Mouse (Mus musculus): ENCODE results near the gene Upf2. TPM values are rescaled to one million over a fixed set of nuclear protein-coding genes. Genes with fewer than 3 reads are reported as not detected.
"Not testable (repeated sequence)": the region's sequence is repeated elsewhere in the genome, so short reads cannot be mapped to it uniquely, and the experiment has no call there.

Upf2 gene
- polyA plus RNA-seq, 1 experiment from 2014 or later: 4.5 TPM

GRCm38 (mm10) chr2:6071598-6072440, 120.5 kb downstream of the Upf2 start:
- H3K9ac ChIP-seq: no peak overlapping the region
- ATAC-seq (ENCODE audit: low read depth) (peak; percentile 85), DNase-seq (no peak)
- no peaks in the 10 kb centered on the region for H3K36me3 ChIP-seq
- peaks cover 29% of the 10 kb centered on the region for H3K4me1 ChIP-seq (replicated peaks)
- H3K27me3 ChIP-seq: no peaks in the 10 kb centered on the region
- 20% methylated on average over 11 of the region's 11 CpGs for WGBS (ENCODE audit: insufficient replicate concordance)
- H3K4me2 ChIP-seq: no peak overlapping the region
- H3K9me3 ChIP-seq (replicated peaks): no peaks in the 10 kb centered on the region
- no peak overlapping the region for H3K27ac ChIP-seq
- no peak overlapping the region for H3K4me3 ChIP-seq (replicated peaks)

DNA sequence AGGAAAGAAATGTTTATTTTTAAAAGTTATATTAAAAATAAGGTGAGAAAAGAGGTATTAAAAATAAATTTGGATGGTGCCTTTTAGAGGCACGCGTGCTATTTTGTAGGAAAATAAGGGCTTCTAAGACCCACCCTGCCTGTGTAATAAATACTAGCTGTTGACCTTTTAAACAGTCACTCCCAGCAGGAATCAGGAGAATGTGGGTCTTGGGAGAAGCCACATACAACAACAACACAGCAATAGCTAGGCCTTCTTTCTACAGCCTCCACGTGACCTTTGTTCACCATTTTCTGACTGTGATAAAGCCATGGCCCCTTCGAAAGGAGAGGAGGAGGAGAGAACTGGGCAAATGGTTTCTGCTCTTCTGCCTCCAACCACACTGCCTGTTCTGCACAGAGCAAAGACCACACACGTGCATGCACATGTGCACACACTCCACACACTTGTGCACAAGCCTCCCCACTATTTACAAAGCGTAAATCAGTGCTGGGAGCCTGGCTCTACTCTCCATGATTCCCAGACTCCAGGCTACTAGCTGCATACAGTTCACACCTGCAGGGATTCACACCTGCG, 121.5 kb downstream of the Upf2 start:
- Histone ChIP-seq H3K4me3 (replicated peaks) (no peak overlapping the region), H3K9me3 (replicated peaks) (no peaks in the 10 kb centered on the region), H3K9ac (no peak overlapping the region), H3K4me2 (no peak overlapping the region), H3K27ac (no peak overlapping the region), H3K4me1 (replicated peaks) (peaks cover 29% of the 10 kb centered on the region), H3K27me3 (no peaks in the 10 kb centered on the region), H3K36me3 (no peaks in the 10 kb centered on the region)
- no peak for ATAC-seq (ENCODE audit: low read depth)
- no peak for DNase-seq
- 59% methylated on average over 7 of the region's 7 CpGs for WGBS (ENCODE audit: insufficient replicate concordance)

GRCm38 (mm10) chr2:6074891-6075529, 123.7 kb downstream of the Upf2 start:
- WGBS (ENCODE audit: insufficient replicate concordance): 57% methylated on average over 10 of the region's 10 CpGs
- Histone ChIP-seq H3K4me1 (replicated peaks) (peaks cover 29% of the 10 kb centered on the region), H3K27me3 (no peaks in the 10 kb centered on the region; the same call in 1 of the 2 replicates), H3K9me3 (replicated peaks) (no peaks in the 10 kb centered on the region), H3K36me3 (no peaks in the 10 kb centered on the region), H3K4me2 (no peak overlapping the region), H3K9ac (no peak overlapping the region), H3K4me3 (replicated peaks) (no peak overlapping the region), H3K27ac (no peak overlapping the region)
- DNase-seq (no peak), ATAC-seq (ENCODE audit: low read depth) (no peak)

DNA sequence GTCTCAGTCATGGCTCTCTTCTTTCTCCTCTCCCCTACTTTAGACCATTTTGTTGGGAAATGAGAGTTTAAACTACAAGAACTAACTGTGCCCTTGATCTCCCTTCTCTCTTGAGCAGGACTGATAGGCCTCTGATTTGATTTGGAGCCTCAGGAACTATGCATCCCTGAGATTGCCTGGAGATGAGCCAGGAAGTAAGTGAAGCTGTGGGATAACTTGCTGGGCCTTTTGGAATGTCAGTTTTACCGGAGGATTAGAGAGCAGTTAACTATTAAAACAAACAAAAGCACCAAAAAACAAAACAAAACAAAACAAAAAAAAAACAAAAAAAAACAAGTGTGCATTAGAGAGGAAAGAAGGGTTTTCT, 124.2 kb downstream of the Upf2 start:
- DNase-seq (no peak), ATAC-seq (ENCODE audit: low read depth) (no peak)
- Histone ChIP-seq H3K27ac (no peak overlapping the region), H3K36me3 (no peaks in the 10 kb centered on the region), H3K9ac (no peak overlapping the region), H3K27me3 (no peaks in the 10 kb centered on the region; the same call in 1 of the 2 replicates), H3K4me2 (no peak overlapping the region), H3K4me3 (replicated peaks) (no peak overlapping the region), H3K4me1 (replicated peaks) (peaks cover 29% of the 10 kb centered on the region), H3K9me3 (replicated peaks) (no peaks in the 10 kb centered on the region)
- 38% methylated on average over 1 of the region's 1 CpGs for WGBS (ENCODE audit: insufficient replicate concordance)

DNA sequence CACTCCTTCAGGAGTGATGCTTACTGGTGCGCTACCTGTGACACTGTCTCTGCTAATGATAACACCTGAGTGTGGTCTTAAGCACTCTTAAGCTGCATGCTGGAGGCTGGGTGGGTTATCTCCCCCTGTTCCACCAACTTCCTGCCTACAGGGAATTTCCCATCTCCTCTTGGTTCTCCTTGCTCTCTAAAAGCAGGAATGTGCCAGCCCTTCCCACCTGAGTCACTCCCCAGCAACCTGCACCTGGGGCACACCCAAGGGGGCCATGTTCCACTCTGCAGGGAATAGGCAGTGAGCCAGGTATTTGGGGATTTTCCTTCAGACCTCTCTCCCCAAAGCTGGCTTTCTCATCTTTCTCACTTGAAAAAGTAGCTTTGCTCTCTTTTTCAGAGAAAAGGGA, 128.8 kb downstream of the Upf2 start:
- WGBS (ENCODE audit: insufficient replicate concordance): 58% methylated on average over 1 of the region's 1 CpGs
- Histone ChIP-seq H3K9me3 (replicated peaks) (no peaks in the 10 kb centered on the region), H3K36me3 (no peaks in the 10 kb centered on the region), H3K27me3 (no peaks in the 10 kb centered on the region; the same call in 1 of the 2 replicates), H3K4me2 (no peak overlapping the region), H3K4me3 (replicated peaks) (no peak overlapping the region), H3K9ac (no peak overlapping the region), H3K27ac (no peak overlapping the region), H3K4me1 (replicated peaks) (peaks cover 3% of the 10 kb centered on the region)
- no peak for DNase-seq
- ATAC-seq (ENCODE audit: low read depth): no peak

DNA sequence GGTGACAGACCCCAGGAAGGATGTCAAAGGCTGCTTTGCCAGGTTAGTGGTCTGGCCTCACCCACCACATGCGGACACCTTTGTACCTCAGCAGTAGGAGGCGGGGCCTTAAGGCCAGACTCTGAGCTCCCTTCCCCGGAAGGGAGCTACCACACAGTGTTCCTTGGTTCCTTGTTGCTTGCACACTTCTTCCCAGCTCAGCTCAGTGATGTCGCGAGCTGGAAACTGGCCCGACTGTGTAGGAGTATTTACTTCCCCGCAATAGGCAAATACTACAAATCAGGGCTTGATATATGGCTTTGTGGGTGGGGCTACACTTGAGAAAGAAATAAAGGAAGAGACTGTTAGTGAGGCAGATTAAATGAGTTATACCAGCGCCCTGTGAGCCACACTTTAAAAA, 129.8 kb downstream of the Upf2 start:
- no peak overlapping the region for H3K9ac ChIP-seq
- H3K9me3 ChIP-seq (replicated peaks): no peaks in the 10 kb centered on the region
- H3K4me2 ChIP-seq: no peak overlapping the region
- 55% methylated on average over 8 of the region's 8 CpGs for WGBS (ENCODE audit: insufficient replicate concordance)
- H3K4me1 ChIP-seq (replicated peaks): no peaks in the 10 kb centered on the region
- DNase-seq (no peak), ATAC-seq (ENCODE audit: low read depth) (no peak)
- H3K27ac ChIP-seq: no peak overlapping the region
- peaks cover 2% of the 10 kb centered on the region; the same call in 1 of the 2 replicates for H3K27me3 ChIP-seq
- H3K36me3 ChIP-seq: no peaks in the 10 kb centered on the region
- H3K4me3 ChIP-seq (replicated peaks): no peak overlapping the region

DNA sequence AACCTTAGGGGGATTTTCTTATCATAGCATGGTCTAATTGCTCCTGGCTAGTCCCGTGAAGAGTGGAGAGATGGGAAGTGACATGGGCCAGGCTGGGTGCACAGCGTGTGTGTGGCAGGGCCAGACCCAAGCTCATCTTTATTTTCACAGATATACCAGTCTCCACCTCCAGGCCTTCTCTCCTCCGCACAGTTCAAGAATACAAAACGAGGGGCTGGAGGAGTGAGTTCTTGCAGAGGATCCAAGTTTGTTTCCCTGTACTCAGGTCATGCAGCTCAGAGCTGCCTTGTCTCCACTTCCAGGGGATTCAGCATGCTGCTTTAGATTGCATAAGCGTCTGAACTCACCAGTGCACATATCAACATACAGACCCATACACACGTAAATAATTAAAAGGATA, 131.3 kb downstream of the Upf2 start:
- H3K4me3 ChIP-seq (replicated peaks): no peak overlapping the region
- DNase-seq (no peak), ATAC-seq (ENCODE audit: low read depth) (no peak)
- H3K36me3 ChIP-seq: no peaks in the 10 kb centered on the region
- H3K4me2 ChIP-seq: no peak overlapping the region
- no peak overlapping the region for H3K27ac ChIP-seq
- H3K9me3 ChIP-seq (replicated peaks): no peaks in the 10 kb centered on the region
- WGBS (ENCODE audit: insufficient replicate concordance): 64% methylated on average over 6 of the region's 6 CpGs
- peaks cover 2% of the 10 kb centered on the region; the same call in 1 of the 2 replicates for H3K27me3 ChIP-seq
- H3K4me1 ChIP-seq (replicated peaks): no peaks in the 10 kb centered on the region
- no peak overlapping the region for H3K9ac ChIP-seq

DNA sequence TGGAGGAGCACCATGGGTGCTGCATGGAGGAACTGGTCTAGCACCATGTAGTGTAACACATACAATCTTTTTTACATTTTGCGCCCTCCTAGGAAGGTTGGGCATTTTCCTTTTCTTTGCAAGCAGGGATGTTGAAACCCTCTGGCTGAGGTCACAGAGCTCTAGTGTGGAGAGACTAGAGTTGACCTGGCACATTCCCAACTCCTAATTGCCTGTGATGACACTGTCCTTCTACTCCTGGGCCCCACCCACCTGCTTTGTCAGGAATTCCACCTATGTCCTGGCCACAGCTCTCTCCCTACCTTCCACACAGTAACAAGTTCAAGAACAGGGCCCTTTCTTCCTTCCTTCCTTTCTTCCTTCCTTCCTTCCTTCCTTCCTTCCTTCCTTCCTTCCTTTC, 132.4 kb downstream of the Upf2 start:
- H3K4me3 ChIP-seq (replicated peaks): no peak overlapping the region
- peaks cover 2% of the 10 kb centered on the region; the same call in 1 of the 2 replicates for H3K27me3 ChIP-seq
- H3K9me3 ChIP-seq (replicated peaks): no peaks in the 10 kb centered on the region
- ATAC-seq (ENCODE audit: low read depth) (no peak), DNase-seq (no peak)
- H3K4me2 ChIP-seq: no peak overlapping the region
- 88% methylated on average over 1 of the region's 1 CpGs for WGBS (ENCODE audit: insufficient replicate concordance)
- no peak overlapping the region for H3K9ac ChIP-seq
- no peaks in the 10 kb centered on the region for H3K4me1 ChIP-seq (replicated peaks)
- H3K27ac ChIP-seq: no peak overlapping the region
- no peaks in the 10 kb centered on the region for H3K36me3 ChIP-seq

DNA sequence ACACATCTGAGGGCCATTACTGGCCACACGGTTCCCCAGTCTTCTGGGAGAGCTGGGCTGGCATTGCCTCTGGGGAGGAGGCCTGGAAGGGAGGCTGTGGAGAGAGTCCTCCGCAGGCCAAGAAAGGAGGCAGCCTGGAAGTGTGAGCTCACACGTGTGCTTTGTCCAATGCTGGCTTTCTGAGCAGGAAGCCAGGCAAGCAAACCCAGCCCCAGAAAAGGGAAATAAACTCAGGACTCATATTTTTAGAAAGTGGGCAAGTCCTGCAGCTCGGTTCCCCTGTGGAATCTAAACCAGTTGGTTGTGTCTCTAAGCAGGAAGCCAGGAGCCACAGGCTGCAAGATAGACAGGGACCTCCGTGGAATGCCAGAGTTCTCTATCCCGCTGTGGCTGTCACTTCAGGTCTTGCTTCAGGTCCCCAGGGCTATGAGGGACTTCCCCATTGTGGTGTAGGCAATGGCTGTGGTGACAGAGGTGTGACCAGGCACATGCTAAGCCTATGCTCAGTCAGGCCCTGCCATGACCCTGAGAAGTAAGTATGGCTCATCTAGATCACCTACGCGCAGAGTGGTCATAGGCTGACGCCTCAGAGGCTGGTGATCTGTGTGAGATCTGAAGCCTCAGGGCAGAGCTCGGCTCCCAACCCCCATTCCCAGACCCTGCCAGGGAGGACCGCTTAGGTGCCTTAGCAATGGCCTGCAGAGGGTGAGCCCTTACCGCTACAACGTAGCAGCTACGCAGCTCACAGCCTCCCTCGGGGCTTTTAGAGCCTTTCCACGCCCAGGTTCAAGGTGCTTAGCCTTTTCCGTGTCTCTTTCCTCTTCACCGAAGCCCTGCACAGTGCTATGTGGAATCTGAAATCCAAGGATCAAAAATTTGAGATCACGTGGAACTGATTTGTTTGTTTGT, 134.6 kb downstream of the Upf2 start:
- no peaks in the 10 kb centered on the region for H3K4me1 ChIP-seq (replicated peaks)
- H3K4me3 ChIP-seq (replicated peaks): no peak overlapping the region
- H3K36me3 ChIP-seq: no peaks in the 10 kb centered on the region
- no peak overlapping the region for H3K4me2 ChIP-seq
- H3K27me3 ChIP-seq: 0 out of 2 replicates have a peak, but pooled peaks cover 2% of the 10 kb centered on the region
- DNase-seq (no peak), ATAC-seq (ENCODE audit: low read depth) (peak; percentile 36; the same call in 1 of the 2 replicates)
- H3K9ac ChIP-seq: no peak overlapping the region
- H3K9me3 ChIP-seq (replicated peaks): no peaks in the 10 kb centered on the region
- WGBS (ENCODE audit: insufficient replicate concordance): 53% methylated on average over 19 of the region's 19 CpGs
- no peak overlapping the region for H3K27ac ChIP-seq

- Histone ChIP-seq H3K4me1 (replicated peaks) (no peaks in the 10 kb centered on the region), H3K9ac (no peak overlapping the region), H3K9me3 (replicated peaks) (no peaks in the 10 kb centered on the region), H3K4me2 (no peak overlapping the region), H3K27ac (no peak overlapping the region), H3K36me3 (no peaks in the 10 kb centered on the region), H3K4me3 (replicated peaks) (no peak overlapping the region), H3K27me3 (0 out of 2 replicates have a peak, but pooled peaks cover 2% of the 10 kb centered on the region)
- 77% methylated on average over 5 of the region's 5 CpGs for WGBS (ENCODE audit: insufficient replicate concordance)
- DNase-seq (no peak), ATAC-seq (ENCODE audit: low read depth) (no peak)
Observed at GRCm38 (mm10) chr2:6087151-6087550, 135.9 kb downstream of the Upf2 start.

DNA sequence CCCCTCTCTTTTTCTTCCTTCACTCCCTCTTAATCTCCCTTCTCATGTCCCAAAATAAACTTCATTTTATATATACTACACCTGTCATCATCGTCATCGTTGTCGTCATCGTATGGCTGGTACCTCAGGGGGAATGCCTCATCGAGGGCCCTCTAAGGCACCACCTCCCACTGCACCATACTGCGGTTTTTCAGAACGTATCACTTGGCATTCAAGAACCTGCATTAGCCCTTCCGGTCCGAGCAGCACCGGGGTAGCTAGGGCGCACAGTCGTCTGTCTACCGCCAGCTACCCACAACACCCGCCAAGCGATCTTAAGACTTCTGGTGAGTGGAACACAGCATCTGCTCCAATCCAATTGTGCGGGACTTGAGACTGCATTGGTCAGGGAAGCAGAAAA, 138.7 kb downstream of the Upf2 start:
- H3K9me3 ChIP-seq (replicated peaks); ATAC-seq (ENCODE audit: low read depth); H3K36me3 ChIP-seq; DNase-seq; H3K4me3 ChIP-seq (replicated peaks); H3K9ac ChIP-seq; H3K27me3 ChIP-seq; H3K27ac ChIP-seq; H3K4me2 ChIP-seq; H3K4me1 ChIP-seq (replicated peaks): not testable (repeated sequence)
- WGBS (ENCODE audit: insufficient replicate concordance): 65% methylated on average over 16 of the region's 16 CpGs
